ENCODE assay signal across 8 mouse cellular contexts in genomic region chr1:132389886-132390585, GRCm38 (mm10). TPM values are rescaled to one million over a fixed set of nuclear protein-coding genes. Genes with fewer than 3 reads are reported as not detected.
DNase-seq lines count a peak whose midpoint lies in the region; ATAC-seq lines count a peak whose summit lies in the region.

No protein-coding gene starts in this region.

- peak; percentile 81 for ATAC-seq in inflammation-experienced regulatory T-cells, adult 6 months
- ATAC-seq in limb, embryonic 11.5 days (ENCODE audit: insufficient number of reproducible peaks, low FRiP score, low TSS enrichment, low read depth), result no peak
- peak; percentile 25; the same call in 1 of the 2 replicates for ATAC-seq in midbrain, embryonic 11.5 days (ENCODE audit: low FRiP score)

- no peak overlapping the region for H3K27ac ChIP-seq in limb, embryonic 11.5 days (replicated peaks; ENCODE audit: low read depth, low read length)
- H3K27ac ChIP-seq in midbrain, embryonic 11.5 days (ENCODE audit: low read depth, low read length), result 0 out of 2 replicates have a peak overlapping the region, but pooled peaks have one; percentile 2

- DNase-seq in frontal cortex, adult 2 months (ENCODE audit: extremely low spot score in 1 of 2, low spot score in 1 of 2), result peak; percentile 72 to 81
- no peak for DNase-seq in frontal cortex, postnatal 25 days (ENCODE audit: low spot score in 2 of 2)
- peak; percentile 83 to 89 for DNase-seq in cerebellum, postnatal 14 days
- DNase-seq in gastrocnemius, postnatal 10 days, result peak; percentile 47
- DNase-seq in limb, embryonic 11.5 days (ENCODE audit: low spot score), result peak; percentile 55
- DNase-seq in midbrain, embryonic 11.5 days (ENCODE audit: low spot score, missing footprints), result peak; percentile 94
- DNase-seq in splenic B cell, adult 2 months (ENCODE audit: low read depth, low spot score), result peak; percentile 75

- peak overlapping the region; percentile 87 for H3K4me2 ChIP-seq in limb, embryonic 11.5 days (ENCODE audit: low read depth, severe bottlenecking)
- peak overlapping the region; percentile 89 for H3K4me2 ChIP-seq in midbrain, embryonic 11.5 days

- no peak overlapping the region; the same call in 1 of the 2 replicates for H3K9ac ChIP-seq in limb, embryonic 11.5 days (ENCODE audit: low read length)
- peak overlapping the region; percentile 95 for H3K9ac ChIP-seq in midbrain, embryonic 11.5 days (ENCODE audit: low read length)

- no peaks in the 10 kb centered on the region for H3K9me3 ChIP-seq in limb, embryonic 11.5 days (ENCODE audit: control insufficient read depth, low read length)
- no peaks in the 10 kb centered on the region for H3K9me3 ChIP-seq in midbrain, embryonic 11.5 days (ENCODE audit: control insufficient read depth, low read length)

- H3K4me3 ChIP-seq in limb, embryonic 11.5 days (ENCODE audit: low read depth, low read length), result peak overlapping the region; percentile 50
- H3K4me3 ChIP-seq in midbrain, embryonic 11.5 days (ENCODE audit: low read depth, low read length), result peak overlapping the region; percentile 82

- peaks cover 21% of the 10 kb centered on the region for H3K4me1 ChIP-seq in limb, embryonic 11.5 days (ENCODE audit: control insufficient read depth, insufficient read depth, low read length)
- peaks cover 46% of the 10 kb centered on the region for H3K4me1 ChIP-seq in midbrain, embryonic 11.5 days (ENCODE audit: control insufficient read depth, insufficient read depth, low read length)

- H3K27me3 ChIP-seq in limb, embryonic 11.5 days (ENCODE audit: control insufficient read depth, insufficient read depth, low read length), result no peaks in the 10 kb centered on the region
- H3K27me3 ChIP-seq in midbrain, embryonic 11.5 days (ENCODE audit: control insufficient read depth, insufficient read depth, low read length), result no peaks in the 10 kb centered on the region
- H3K27me3 ChIP-seq in splenic B cell, adult 2 months (ENCODE audit: control insufficient read depth, insufficient read depth, low read length, poor library complexity, severe bottlenecking), result 0 out of 2 replicates have a peak, but pooled peaks cover 2% of the 10 kb centered on the region

- H3K36me3 ChIP-seq in limb, embryonic 11.5 days (ENCODE audit: control insufficient read depth, insufficient read depth, low read length), result no peaks in the 10 kb centered on the region
- no peaks in the 10 kb centered on the region for H3K36me3 ChIP-seq in midbrain, embryonic 11.5 days (ENCODE audit: control insufficient read depth, insufficient read depth, low read length)
- H3K36me3 ChIP-seq in splenic B cell, adult 2 months (ENCODE audit: control insufficient read depth, insufficient read depth, low read length, poor library complexity, severe bottlenecking), result no peaks in the 10 kb centered on the region

- 17% methylated on average over 15 of the region's 15 CpGs for whole genome bisulfite sequencing in limb, embryonic 11.5 days
- WGBS in midbrain, embryonic 11.5 days, result 14% methylated on average over 15 of the region's 15 CpGs

RNA-seq across cellular contexts. Expression of gene Tmcc2, which starts 1.0 kb away (rescaled TPM):
- polyA plus RNA-seq in frontal cortex, adult 2 months (2012; rRNA removed), result 119 and 131 TPM in 2 replicates
- total RNA-seq in gastrocnemius, postnatal 10 days (2021), result 10 to 100 TPM; 24.8 to 30.7 TPM
- 1 to 10 TPM in 2 of 3 experiments, under 1 TPM in 1; 0.39 to 1.2 (median 1.2) TPM for polyA plus RNA-seq in inflammation-experienced regulatory T-cells, adult 6 months (2017; shearing (Covaris generic))
- polyA plus RNA-seq in limb, embryonic 11.5 days (2014; fragmentation: Nextera tagmentation; extraction: Ambion mirVana), result 6.1 and 7.3 TPM in 2 replicates
- 8.9 and 11.1 TPM in 2 replicates for polyA plus RNA-seq in midbrain, embryonic 11.5 days (2014; fragmentation: Nextera tagmentation; extraction: Ambion mirVana)

RNA-seq across cellular contexts. Expression of gene Dstyk, which starts 27.3 kb away (rescaled TPM):
- polyA plus RNA-seq in frontal cortex, adult 2 months (2012; rRNA removed), result 22.1 and 26.6 TPM in 2 replicates
- 10 to 100 TPM; 16.1 to 16.8 TPM for total RNA-seq in gastrocnemius, postnatal 10 days (2021)
- 1 to 10 TPM; 1.7 to 9.0 (median 5.9) TPM for polyA plus RNA-seq in inflammation-experienced regulatory T-cells, adult 6 months (2017; shearing (Covaris generic))
- polyA plus RNA-seq in limb, embryonic 11.5 days (2014; fragmentation: Nextera tagmentation; extraction: Ambion mirVana), result 15.2 and 18.7 TPM in 2 replicates
- polyA plus RNA-seq in midbrain, embryonic 11.5 days (2014; fragmentation: Nextera tagmentation; extraction: Ambion mirVana), result 11.6 and 13.0 TPM in 2 replicates

Comparison
In these comparisons a context has a peak if more than half of its experiments do, and no peak if none do; other contexts are left out.
1. DNase-seq: peak in frontal cortex, adult 2 months (2 of 2), cerebellum, postnatal 14 days (2 of 2), gastrocnemius, postnatal 10 days (single experiment), limb, embryonic 11.5 days (single experiment), midbrain, embryonic 11.5 days (single experiment) and splenic B cell, adult 2 months (single experiment); none in frontal cortex, postnatal 25 days (0 of 2).